Mouse (Mus musculus) 3134 (cell line): ENCODE results near the gene Tssk3.

Experiments
- DNase-seq: peaks from one replicate; pipeline ENCODE4 v3.0.0-alpha.2; 2011; ENCODE audit warnings: low spot score; ENCODE audit not compliant: insufficient read length; ENCODE audit errors: extremely low read depth

Tssk3 gene

DNA sequence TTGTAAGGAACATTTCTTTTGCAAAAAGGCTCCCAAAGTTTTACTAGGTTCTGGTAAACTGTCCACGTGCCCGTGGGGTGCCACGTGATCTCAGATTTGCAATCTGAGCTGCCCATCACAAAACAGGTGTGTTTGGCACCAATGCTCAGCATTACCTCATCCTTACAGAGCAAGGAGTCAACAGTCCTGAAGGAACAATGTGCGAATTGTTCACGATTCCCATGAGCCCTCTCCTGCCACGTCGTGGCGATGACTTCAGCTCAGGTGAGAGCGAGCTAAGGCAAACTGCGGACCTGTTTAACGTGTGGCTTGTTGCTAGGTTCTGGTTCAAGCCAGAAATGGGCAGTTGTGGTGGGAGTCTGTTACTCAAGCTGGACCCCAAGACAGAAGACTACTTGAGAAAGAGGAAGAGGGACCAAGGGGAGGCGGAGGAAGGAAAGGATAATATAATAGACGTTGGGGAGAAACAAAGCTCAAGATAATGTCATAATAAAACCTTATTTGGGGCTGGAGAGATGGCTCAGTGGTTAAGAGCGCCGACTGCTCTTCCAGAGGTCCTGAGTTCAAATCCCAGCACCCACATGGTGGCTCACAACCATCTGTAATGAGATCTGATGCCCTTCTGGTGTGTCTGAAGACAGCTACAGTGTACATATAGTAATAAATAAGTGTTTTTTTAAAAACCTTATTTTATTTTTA is 39.2 kb downstream of the Tssk3 start:
- DNase-seq, result no peak

DNA sequence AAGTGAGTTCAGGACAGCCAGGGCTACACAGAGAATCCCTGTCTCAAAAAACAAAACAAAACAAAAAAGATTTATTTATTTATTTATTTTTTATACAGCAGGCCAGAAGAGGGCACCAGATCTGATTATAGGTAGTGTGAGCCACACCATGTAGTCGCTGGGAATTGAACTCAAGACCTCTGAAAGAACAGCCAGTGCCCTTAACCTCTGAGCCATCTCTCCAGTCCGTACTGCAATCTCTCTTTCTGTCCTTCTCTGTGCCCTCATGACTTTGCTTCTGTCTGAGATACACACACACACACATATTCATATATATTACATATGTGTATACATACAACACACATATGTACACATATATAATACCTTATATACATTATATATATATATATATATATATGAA is 40.0 kb downstream of the Tssk3 start:
- DNase-seq, result no peak

DNA sequence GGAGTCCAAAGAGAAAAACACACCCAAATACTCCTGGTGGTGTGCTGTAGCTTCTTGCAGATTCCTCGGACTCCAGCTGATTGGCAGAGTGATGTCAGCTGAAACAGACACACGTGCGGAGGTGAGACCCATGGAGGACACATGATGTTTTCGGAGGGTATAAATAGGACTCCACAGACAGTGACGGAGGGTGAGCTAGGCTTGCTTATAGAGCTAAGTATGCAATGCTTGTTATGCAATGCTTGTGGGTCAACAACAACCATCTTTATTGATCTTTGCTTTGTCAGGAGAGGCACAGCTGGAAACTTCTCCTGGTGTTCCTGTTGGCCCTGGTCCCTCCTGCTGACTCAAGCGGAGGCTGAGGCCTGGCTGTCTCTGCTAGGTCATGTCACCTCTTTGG is 42.1 kb downstream of the Tssk3 start:
- DNase-seq, result no peak

DNA sequence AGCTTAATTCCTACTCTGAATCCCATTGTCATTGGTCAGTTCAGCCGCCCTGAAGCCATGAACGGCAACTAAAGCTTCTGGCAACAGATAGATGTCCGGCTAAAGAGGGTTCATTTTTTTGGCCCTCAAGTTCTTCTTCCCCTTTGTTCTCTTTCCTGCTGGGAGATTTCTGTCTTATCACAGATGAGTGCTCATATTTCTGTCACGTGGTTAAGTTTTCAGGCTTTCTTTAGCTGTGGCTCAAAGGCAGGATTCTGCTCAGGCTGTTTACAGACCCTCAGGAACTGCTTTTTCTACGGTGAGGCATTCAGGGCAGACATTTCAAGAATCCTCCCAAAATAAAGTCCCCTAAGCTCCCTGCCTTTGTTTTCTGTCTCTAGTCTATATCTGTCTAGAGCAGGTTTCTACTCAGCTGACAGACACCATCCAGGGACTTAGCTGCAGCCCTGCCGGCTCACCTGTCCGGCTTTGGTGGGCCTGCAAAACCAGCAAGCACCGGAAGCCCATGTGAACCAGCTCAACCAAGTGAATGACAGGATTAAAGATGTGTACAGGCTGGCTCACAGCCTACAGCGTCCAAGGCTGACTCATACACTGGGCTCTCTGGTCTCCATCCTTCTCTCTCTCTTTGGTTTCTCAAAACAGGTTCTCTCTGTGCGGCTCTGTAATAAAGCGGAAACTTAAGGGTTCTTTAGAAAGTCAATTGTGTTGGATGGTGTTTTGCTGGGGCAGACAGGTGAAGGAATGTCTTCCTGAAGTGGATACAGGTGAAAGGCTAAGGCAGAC is 42.9 kb downstream of the Tssk3 start:
- DNase-seq, result peak; percentile 22

DNA sequence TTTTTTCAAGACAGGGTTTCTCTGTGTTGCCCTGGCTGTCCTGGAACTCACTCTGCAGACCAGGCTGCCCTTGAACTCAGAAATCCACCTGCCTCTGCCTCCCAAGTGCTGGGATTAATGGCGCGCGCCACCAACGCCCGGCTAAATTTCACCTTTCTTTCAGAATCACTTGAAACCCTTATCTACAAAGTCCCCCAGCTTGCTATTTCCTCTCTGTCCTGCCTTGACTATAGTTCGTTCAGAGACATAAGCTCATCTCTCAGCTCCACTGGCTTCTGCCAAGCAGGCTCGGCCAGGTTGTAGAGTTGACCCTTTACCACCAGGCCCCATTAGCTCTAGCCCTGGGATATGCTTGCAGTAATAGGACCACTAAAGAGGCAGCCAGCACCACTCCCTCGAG is 43.5 kb downstream of the Tssk3 start:
- no peak for DNase-seq

DNA sequence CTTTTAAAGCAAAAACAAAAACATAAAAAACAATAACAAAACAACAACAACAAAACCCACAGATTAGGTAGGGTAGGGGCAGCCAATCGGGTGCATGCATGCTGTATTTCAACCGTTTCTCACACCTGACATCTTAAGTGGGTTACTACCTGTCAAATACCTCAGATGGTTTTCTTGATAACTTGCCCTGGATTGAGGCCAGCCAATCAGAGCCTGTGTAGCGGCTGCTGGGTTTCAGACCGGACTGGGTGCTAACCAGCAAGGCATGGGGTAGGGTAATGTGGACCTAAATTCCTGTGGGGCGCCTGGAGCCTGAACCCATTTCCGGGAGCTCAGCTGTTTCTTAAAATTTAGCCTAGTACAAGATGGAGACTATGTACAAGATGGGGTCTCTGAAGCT is 49.7 kb downstream of the Tssk3 start:
- DNase-seq, result no peak

DNA sequence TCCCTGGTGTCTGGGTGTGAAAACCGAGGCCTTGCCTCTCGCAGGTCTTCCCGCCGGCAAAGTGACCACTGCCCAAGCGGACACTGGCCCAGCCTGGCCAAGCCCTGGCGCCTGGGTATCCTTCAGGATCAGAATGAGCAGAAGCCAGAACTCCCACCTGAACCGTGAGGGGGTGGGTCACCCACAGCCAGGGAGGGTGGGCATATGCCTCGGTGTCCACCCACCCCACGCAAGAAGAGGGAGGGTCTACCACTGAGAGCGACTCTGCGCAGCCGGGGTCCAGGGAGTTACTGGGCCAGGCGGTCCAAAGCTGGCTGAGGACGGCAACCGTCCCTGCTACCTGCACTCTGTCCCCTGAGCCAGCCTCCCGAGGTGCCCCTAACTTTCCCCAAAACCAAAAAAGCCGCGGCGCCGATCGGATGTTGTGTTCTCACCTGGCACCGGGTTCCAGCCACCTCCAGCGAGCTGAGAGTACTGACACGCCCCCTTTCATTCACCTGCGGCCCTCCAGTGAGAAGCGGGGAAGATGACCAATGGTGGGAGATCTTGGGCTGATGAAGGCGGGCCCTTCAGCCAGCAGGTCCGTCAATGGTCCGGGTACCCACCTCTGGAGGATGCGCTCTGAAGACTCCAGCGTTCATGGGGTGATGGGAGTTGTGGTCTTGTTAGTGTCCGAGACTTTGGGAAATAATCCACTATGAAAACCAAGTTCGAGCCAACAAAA is 50.3 kb downstream of the Tssk3 start, which contains the start of gene Zbtb8b:
Gene Zbtb8b (minus strand): TSS at position 514 of the 724 bp plus-strand sequence.
- DNase-seq, result no peak
